Mouse (Mus musculus): ENCODE results near the gene Ism2. TPM values are rescaled to one million over a fixed set of nuclear protein-coding genes. Genes with fewer than 3 reads are reported as not detected.

Ism2 gene
- total RNA-seq, 2 experiments from 2014 or later, result not detected

DNA sequence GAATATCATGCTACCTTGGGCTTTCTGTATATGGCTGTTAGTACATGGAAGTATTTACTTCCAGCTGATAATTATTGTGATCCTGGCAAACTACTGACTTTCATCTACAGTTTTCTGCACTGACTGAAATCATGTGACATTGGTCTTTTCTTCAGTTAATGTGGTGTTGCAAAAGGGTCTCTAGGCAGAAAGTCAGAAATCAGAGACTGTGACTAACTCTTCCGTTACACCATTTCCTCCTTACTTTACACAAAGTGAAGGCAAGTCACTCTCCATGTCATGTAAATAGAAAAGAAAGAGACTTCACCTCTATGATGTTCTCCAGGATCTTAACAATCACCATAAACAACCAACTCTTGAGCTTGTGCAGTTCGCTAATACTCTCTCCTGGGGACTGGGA lies 69.9 kb downstream of the Ism2 start:
- DNase-seq, result no peak

Small RNA genes lying within 50 kb of the gene (microRNA-seq; reads per million reads assigned to microRNA genes)
- gene Gm47293 (ENCODE audit: borderline replicate concordance in 2 of 2), result 0 reads per million in 2 experiments

Other genes starting within 250 kb of the Ism2 start
- under 1 TPM; 0.23 to 0.29 TPM for gene Ngb, start 197.2 kb downstream of the Ism2 start, total RNA-seq (2021)
- gene Gstz1, start 152.5 kb downstream of the Ism2 start, total RNA-seq (2021), result 10 to 100 TPM; 31.4 to 40.5 TPM
- gene Pomt2, start 151.7 kb downstream of the Ism2 start, total RNA-seq (2021), result 1 to 10 TPM; 4.7 to 5.0 TPM
- gene Samd15, start 100.0 kb downstream of the Ism2 start, total RNA-seq (2021), result not detected
- gene Tmed8, start 99.3 kb downstream of the Ism2 start, total RNA-seq (2021), result 1 to 10 TPM; 1.6 to 1.8 TPM
- under 1 TPM; 0.23 to 0.32 TPM for gene Noxred1, start 61.0 kb downstream of the Ism2 start, total RNA-seq (2021)
- 10 to 100 TPM in 1 of 2 experiments, 1 to 10 TPM in 1; 8.0 to 10.2 TPM for gene Vipas39, start 33.4 kb downstream of the Ism2 start, total RNA-seq (2021)
- 100 to 1,000 TPM; 126 to 141 TPM for gene Ahsa1, start 33.2 kb downstream of the Ism2 start, total RNA-seq (2021)
- gene Sptlc2, start 88.7 kb upstream of the Ism2 start, total RNA-seq (2021), result 10 to 100 TPM; 10.3 to 11.4 TPM
- gene Slirp, start 144.2 kb upstream of the Ism2 start, total RNA-seq (2021), result 100 to 1,000 TPM; 135 to 140 TPM
- gene Alkbh1, start 144.3 kb upstream of the Ism2 start, total RNA-seq (2021), result 1 to 10 TPM; 4.2 to 5.1 TPM
- gene Snw1, start 172.6 kb upstream of the Ism2 start, total RNA-seq (2021), result 10 to 100 TPM; 38.1 to 43.6 TPM
- gene Gm5788, start 195.0 kb upstream of the Ism2 start, total RNA-seq (2021), result not detected
- not detected for gene Gm8300, start 214.6 kb upstream of the Ism2 start, total RNA-seq (2021)

Data from gastrocnemius, postnatal 25 days (tissue).